Mouse (Mus musculus) stomach, embryonic 15.5 days (tissue): ENCODE measurements at regions not wholly inside any gene's neighbourhood (a gene's known extent, or its start where the extent isn't known, plus 50 kb on each side); places are given as distances from the start of the nearest gene placed in this dataset.

Experiments
- ATAC-seq: fragments of 200-750 bp; cut with Nextera tagmentation; 2 replicates; pipeline ENCODE4 v1.8.0; 2017; ENCODE audit warnings: low read depth, moderate number of reproducible peaks, moderate TSS enrichment; ENCODE audit not compliant: insufficient read depth, low FRiP score
- H3K27ac ChIP-seq: fragments of 300-500 bp; sonication (generic); 2 replicates; pipeline ENCODE4 v1.5.1; 2015; ENCODE audit warnings: mild to moderate bottlenecking, inconsistent platforms
- H3K27me3 ChIP-seq: fragments of 300-500 bp; sonication (generic); replicated peaks from 2 replicates; pipeline ENCODE4 v1.6.1; 2015; ENCODE audit warnings: inconsistent platforms
- H3K36me3 ChIP-seq: fragments of 300-500 bp; sonication (generic); 2 replicates; pipeline ENCODE4 v1.6.1; 2015; ENCODE audit warnings: inconsistent platforms
- H3K4me1 ChIP-seq: fragments of 300-500 bp; sonication (generic); 2 replicates; pipeline ENCODE4 v1.6.1; 2015; ENCODE audit warnings: inconsistent platforms
- H3K4me2 ChIP-seq: fragments of 300-500 bp; sonication (generic); 2 replicates; pipeline ENCODE4 v1.6.1; 2015; ENCODE audit warnings: mild to moderate bottlenecking, inconsistent platforms
- H3K4me3 ChIP-seq: fragments of 300-500 bp; sonication (generic); replicated peaks from 2 replicates; pipeline ENCODE4 v1.5.1; 2015; ENCODE audit warnings: inconsistent platforms
- H3K9ac ChIP-seq: fragments of 300-500 bp; sonication (generic); 2 replicates; pipeline ENCODE4 v1.6.1; 2015; ENCODE audit warnings: inconsistent platforms
- H3K9me3 ChIP-seq: fragments of 300-500 bp; sonication (generic); 2 replicates; pipeline ENCODE4 v1.6.1; 2016; ENCODE audit warnings: inconsistent platforms
- WGBS: fragments of 180-500 bp; shearing (Covaris S2); methylation state at CpG from one replicate; pipeline ENCODE4 v1.1.7; 2015; 5-methylcytosine and 5-hydroxymethylcytosine counted together

DNA sequence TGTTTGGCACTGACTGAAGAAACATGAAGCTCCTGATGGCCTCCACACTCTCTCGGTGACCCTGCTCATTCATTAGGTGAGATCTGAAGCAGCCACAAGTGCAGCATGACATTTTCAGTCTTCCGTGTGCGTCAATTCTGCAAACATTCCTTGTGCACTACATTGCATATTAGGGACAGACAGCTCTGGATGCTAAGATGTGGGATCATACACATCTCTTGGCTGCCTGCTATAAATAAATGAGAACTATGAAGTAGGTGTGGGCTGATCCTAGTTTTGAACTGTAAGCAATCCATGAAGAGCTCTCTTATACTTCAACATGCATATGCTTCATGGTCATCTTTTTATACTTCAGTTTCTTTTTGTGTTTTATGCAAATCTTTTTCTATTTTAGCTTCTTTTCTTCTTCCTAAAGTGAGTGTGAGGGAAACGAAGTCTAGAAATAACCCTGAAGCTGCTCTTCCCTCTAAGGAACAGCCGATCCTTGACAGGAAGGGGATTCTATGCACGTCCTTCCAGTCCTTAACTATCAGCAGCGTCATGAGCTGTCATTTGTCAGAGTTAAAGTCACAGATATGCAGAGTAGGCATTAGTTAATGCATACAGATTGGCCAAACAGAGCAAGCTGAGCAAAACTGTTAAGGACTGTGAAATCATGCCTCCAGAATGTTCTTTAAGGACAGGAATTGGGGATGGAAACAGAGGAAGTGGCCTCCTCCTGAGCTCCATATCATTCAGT, 104.1 kb upstream of the Rnaseh2b start:
- Histone ChIP-seq H3K27ac (no peak overlapping the region), H3K4me1 (peaks cover 6% of the 10 kb centered on the region; the same call in 1 of the 2 replicates), H3K9ac (no peak overlapping the region), H3K27me3 (no peaks in the 10 kb centered on the region), H3K9me3 (no peaks in the 10 kb centered on the region), H3K36me3 (no peaks in the 10 kb centered on the region), H3K4me2 (no peak overlapping the region), H3K4me3 (no peak overlapping the region)
- ATAC-seq: no peak
- 53% methylated on average over 7 of the region's 7 CpGs for WGBS

DNA sequence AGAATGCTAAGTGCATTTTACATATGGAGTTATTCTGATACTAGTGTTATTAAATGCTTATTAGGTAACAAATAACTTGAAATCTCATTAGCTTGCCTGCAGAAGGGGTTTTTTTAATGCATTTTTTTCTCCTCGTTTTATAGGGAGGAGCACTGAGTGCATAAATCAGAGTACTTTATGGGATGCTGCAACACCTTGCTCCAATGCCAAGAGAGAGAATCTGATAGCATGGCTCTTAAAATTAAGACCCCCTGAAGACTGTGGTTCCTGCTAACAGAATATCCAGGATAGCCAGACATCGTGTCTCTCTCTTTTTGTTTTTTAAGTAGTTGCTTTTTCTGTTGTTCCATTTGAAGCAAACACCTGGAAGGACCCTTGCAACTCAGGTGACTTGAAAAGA, 100.8 kb upstream of the Rnaseh2b start:
- H3K27ac ChIP-seq: no peak overlapping the region
- no peak for ATAC-seq
- H3K36me3 ChIP-seq: no peaks in the 10 kb centered on the region
- no peaks in the 10 kb centered on the region for H3K27me3 ChIP-seq
- no peaks in the 10 kb centered on the region for H3K9me3 ChIP-seq
- no peak overlapping the region for H3K9ac ChIP-seq
- H3K4me1 ChIP-seq: peaks cover 6% of the 10 kb centered on the region; the same call in 1 of the 2 replicates
- H3K4me2 ChIP-seq: no peak overlapping the region
- no peak overlapping the region for H3K4me3 ChIP-seq
- 79% methylated on average over 2 of the region's 2 CpGs for WGBS

DNA sequence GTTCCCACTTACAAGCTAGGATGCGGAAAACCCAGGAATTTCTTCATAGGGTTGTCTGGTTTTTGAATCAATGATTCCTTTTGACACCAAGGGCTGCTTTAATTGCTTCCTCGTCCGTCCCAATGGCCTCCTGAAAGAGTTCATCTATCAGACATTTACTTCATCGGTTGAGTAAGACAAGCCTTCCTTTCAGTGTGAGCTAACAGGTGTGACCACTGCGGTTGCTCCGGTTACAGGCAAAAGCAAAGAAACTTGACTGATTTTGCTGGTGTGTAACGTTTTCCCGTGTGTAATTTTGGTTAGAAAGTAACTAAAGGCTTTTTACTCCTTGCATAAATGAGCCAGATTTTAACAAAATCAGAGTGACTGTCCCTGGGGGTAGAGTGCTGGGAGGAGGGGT, 99.6 kb upstream of the Rnaseh2b start:
- WGBS: 55% methylated on average over 8 of the region's 8 CpGs
- Histone ChIP-seq H3K4me2 (no peak overlapping the region), H3K9ac (no peak overlapping the region), H3K4me3 (no peak overlapping the region), H3K36me3 (no peaks in the 10 kb centered on the region), H3K9me3 (no peaks in the 10 kb centered on the region), H3K27ac (no peak overlapping the region), H3K4me1 (peaks cover 6% of the 10 kb centered on the region; the same call in 1 of the 2 replicates), H3K27me3 (no peaks in the 10 kb centered on the region)
- ATAC-seq: no peak

DNA sequence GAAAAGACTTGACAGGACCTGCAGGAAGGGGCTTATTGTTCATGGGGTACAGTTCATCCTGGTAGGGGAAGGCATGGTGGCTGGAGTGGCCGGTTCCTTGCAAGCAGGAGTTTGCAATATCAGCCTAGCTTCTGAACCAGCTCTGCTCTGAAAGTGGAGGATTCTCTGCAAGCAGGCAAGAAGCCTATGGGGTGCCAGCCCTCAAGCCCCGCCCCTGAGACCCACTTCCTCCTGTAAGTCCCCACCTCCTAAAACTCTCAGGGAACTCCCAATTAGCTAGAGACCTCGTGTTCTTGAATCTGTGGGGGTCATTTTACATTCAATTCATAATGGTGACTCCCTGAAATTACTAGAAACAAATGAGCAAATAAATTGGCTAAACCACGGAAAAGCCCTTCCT, 99.0 kb upstream of the Rnaseh2b start:
- Histone ChIP-seq H3K9me3 (no peaks in the 10 kb centered on the region), H3K27ac (no peak overlapping the region), H3K36me3 (no peaks in the 10 kb centered on the region), H3K27me3 (no peaks in the 10 kb centered on the region), H3K9ac (no peak overlapping the region), H3K4me3 (no peak overlapping the region), H3K4me2 (no peak overlapping the region), H3K4me1 (peaks cover 6% of the 10 kb centered on the region; the same call in 1 of the 2 replicates)
- ATAC-seq: no peak
- 37% methylated on average over 4 of the region's 4 CpGs for WGBS

DNA sequence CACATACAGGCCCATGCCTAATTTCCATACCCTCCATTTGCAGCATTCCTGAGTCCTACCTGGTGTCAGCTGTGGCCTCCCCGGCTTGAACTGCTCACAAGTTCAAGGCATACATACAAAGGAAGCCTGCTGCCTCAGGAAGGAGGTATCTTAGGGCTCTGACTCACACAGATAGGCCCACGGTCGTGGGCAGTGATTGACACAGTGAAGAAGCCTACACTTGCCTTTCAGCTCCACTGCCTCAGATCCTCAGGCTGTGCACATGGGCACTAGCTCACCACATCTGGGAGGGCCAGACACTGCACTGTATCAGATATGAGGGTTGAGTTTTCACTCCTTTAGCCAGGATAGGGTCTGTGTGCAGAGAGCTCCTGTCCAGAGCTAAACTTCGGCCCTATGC, 95.6 kb upstream of the Rnaseh2b start:
- H3K4me3 ChIP-seq: no peak overlapping the region
- no peaks in the 10 kb centered on the region for H3K9me3 ChIP-seq
- no peak for ATAC-seq
- H3K27ac ChIP-seq: no peak overlapping the region
- H3K27me3 ChIP-seq: no peaks in the 10 kb centered on the region
- H3K4me1 ChIP-seq: peaks cover 6% of the 10 kb centered on the region; the same call in 1 of the 2 replicates
- no peak overlapping the region for H3K9ac ChIP-seq
- WGBS: 71% methylated on average over 4 of the region's 4 CpGs
- no peak overlapping the region for H3K4me2 ChIP-seq
- no peaks in the 10 kb centered on the region for H3K36me3 ChIP-seq

DNA sequence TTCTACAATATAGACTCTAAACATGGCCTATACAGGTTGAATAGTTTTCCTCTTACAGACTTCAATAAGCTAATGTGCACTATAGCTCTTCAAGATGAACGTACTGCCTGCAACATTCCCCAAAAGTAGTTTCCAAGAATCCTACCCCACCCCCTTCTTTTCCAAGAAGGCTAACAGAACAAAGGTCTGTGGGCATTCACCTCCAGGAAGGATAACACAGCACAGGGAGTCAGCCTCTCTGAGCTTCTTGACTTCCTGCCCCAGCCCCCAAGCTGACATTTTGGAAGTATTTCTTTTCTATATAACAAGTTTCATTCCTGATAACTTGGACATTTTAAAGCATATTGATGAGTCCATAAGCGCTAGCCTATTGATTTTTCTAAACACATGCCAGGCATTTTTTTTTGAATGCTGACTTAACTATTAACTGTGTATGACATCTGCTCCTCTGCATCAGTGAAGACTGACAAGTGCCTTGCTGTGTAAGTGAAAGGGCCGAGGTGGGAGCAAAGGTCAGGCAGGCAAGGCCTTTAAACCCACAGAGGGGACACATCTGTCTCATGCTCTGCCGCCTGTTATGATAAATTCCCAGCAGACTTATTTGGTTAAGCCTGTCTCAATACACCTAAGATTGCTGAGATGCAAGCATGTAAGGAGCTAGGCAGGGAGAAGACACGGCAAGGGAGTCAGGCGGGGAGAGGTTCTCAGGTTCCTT, 93.8 kb upstream of the Rnaseh2b start:
- WGBS: 50% methylated on average over 6 of the region's 6 CpGs
- no peaks in the 10 kb centered on the region for H3K4me1 ChIP-seq
- no peak overlapping the region for H3K4me3 ChIP-seq
- H3K4me2 ChIP-seq: no peak overlapping the region
- H3K9ac ChIP-seq: no peak overlapping the region
- H3K27me3 ChIP-seq: no peaks in the 10 kb centered on the region
- no peaks in the 10 kb centered on the region for H3K9me3 ChIP-seq
- H3K36me3 ChIP-seq: no peaks in the 10 kb centered on the region
- ATAC-seq: no peak
- no peak overlapping the region for H3K27ac ChIP-seq

DNA sequence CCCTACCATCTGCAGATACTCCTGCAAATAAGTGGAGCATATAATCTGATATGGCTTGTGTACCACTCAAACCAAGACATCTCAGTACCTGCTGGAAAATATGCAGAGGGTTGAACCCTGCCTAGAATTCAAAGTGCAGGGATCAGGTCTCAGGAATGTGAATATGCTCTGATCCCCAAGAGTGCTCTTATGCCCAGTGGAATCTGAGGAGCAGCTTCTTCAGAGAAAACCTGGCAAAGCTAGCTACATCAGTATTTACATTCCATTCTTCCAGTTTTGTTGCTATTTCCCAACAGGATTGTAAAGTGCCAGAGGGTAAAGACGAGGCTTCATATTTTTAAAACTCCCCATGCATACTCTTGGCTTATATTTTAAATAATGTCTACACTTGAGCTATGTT, 77.3 kb upstream of the Rnaseh2b start:
- WGBS: 49% methylated on average over 1 of the region's 1 CpGs
- Histone ChIP-seq H3K9me3 (no peaks in the 10 kb centered on the region), H3K4me2 (no peak overlapping the region), H3K27me3 (no peaks in the 10 kb centered on the region), H3K27ac (no peak overlapping the region), H3K9ac (no peak overlapping the region), H3K4me1 (no peaks in the 10 kb centered on the region), H3K4me3 (no peak overlapping the region), H3K36me3 (no peaks in the 10 kb centered on the region)
- no peak for ATAC-seq

DNA sequence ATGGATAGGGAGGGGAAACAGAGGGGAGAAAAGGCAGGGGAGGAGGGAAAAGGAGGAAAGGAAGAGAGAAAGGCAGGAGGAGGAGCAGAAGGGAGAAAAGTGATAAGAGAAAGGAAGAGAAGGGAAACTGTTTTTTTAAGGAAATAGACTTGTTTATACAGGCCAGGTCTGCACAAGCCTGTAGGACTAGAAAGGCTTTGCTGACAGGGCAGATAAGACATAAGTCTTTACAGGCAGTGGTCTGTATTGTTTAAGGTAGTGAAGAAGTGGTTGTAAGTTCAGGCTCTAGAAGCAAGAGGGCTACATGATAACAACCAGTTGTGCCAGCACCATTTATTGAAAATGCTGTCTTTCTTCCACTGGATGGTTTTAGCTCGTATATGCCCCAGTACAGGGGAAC, 75.4 kb upstream of the Rnaseh2b start:
- H3K4me1 ChIP-seq: no peaks in the 10 kb centered on the region
- H3K36me3 ChIP-seq: no peaks in the 10 kb centered on the region
- H3K9ac ChIP-seq: no peak overlapping the region
- no peak for ATAC-seq
- H3K9me3 ChIP-seq: no peaks in the 10 kb centered on the region
- H3K27me3 ChIP-seq: no peaks in the 10 kb centered on the region
- no peak overlapping the region for H3K27ac ChIP-seq
- H3K4me2 ChIP-seq: no peak overlapping the region
- WGBS: 65% methylated on average over 1 of the region's 1 CpGs
- H3K4me3 ChIP-seq: no peak overlapping the region

DNA sequence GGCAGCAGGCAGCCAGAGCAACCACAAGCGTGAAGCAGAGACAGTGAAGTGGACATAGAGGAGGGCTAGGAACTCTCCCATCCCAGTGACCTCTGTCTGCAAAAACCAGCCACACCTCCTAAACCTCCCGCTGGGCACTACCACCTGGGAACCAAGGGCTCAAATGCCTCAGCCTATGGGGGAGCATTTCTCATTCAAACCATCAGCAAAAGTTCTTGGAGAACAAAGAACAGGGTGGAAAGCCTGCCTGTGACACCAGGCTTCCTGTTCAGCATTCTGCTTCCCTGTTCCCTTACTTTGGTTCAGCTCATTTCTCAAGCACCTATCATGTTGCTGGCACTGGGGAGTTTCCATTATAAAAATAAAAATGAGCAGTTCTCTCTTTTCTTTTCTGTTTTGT, 74.4 kb upstream of the Rnaseh2b start:
- no peak overlapping the region for H3K4me3 ChIP-seq
- H3K36me3 ChIP-seq: no peaks in the 10 kb centered on the region
- no peak overlapping the region for H3K9ac ChIP-seq
- H3K4me1 ChIP-seq: no peaks in the 10 kb centered on the region
- H3K9me3 ChIP-seq: no peaks in the 10 kb centered on the region
- WGBS: 71% methylated on average over 2 of the region's 2 CpGs
- ATAC-seq: no peak
- H3K27ac ChIP-seq: no peak overlapping the region
- no peak overlapping the region for H3K4me2 ChIP-seq
- no peaks in the 10 kb centered on the region for H3K27me3 ChIP-seq

DNA sequence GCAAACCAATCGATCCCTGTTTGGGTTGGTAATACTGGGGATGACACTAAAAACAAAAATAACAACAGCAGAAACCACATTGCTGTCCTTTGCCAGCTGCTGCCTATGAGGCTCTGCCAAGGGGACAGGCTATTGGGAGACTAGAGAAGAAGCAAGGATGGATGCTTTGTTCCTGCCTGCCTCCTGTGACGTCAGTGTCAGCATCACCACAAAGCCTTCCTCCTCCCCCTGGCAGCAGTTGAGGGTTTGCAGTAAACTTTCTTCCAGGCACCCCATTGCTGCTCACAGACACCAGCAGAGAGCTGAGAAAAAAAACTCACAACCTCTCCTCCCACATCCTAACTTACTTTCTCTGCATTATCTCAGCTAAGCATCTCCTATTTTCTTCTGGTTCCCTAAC, 73.7 kb upstream of the Rnaseh2b start:
- H3K9ac ChIP-seq: no peak overlapping the region
- no peaks in the 10 kb centered on the region for H3K4me1 ChIP-seq
- H3K4me2 ChIP-seq: no peak overlapping the region
- H3K36me3 ChIP-seq: no peaks in the 10 kb centered on the region
- no peaks in the 10 kb centered on the region for H3K27me3 ChIP-seq
- ATAC-seq: no peak
- H3K9me3 ChIP-seq: no peaks in the 10 kb centered on the region
- WGBS: 46% methylated on average over 2 of the region's 2 CpGs
- no peak overlapping the region for H3K27ac ChIP-seq
- H3K4me3 ChIP-seq: no peak overlapping the region

DNA sequence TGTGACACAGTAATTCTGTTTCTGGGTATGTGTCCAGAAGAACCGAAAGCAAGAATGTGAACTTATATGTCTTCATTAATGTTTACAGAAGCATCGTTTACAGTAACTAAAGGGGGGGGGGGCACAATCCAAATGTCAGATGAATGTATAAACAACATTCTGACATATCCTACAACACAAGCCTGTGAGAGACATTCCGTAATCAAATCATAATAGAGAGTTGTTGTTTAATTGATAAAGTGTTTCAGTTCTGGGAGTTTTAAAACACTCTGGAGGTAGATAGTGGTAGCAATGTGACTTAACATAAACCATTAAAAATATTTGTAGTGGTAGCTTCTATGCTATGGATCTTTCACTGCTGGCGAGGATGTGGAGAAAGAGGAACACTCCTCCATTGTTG, 71.6 kb upstream of the Rnaseh2b start:
- 66% methylated on average over 4 of the region's 4 CpGs for WGBS
- no peak overlapping the region for H3K9ac ChIP-seq

More for the DNA sequence above, 71.6 kb upstream of the Rnaseh2b start:
- H3K27ac ChIP-seq: no peak overlapping the region
- no peaks in the 10 kb centered on the region for H3K9me3 ChIP-seq
- H3K4me3 ChIP-seq: no peak overlapping the region
- no peaks in the 10 kb centered on the region for H3K36me3 ChIP-seq
- no peak overlapping the region for H3K4me2 ChIP-seq
- H3K27me3 ChIP-seq: no peaks in the 10 kb centered on the region
- ATAC-seq: no peak
- H3K4me1 ChIP-seq: no peaks in the 10 kb centered on the region
